Mouse (Mus musculus) layer of hippocampus, adult 2 months (tissue): ENCODE measurements around the gene Ephb3. TPM values are rescaled to one million over a fixed set of nuclear protein-coding genes. Genes with fewer than 3 reads are reported as not detected.

Source experiments
- DNase-seq, 2 experiments: peaks; one replicate each; pipeline ENCODE4 v3.0.0; 2022; ENCODE audit warnings: low spot score in 2 of 2
- H3K27ac ChIP-seq: fragments of 200-600 bp; 2 replicates; pipeline ENCODE4 v1.8.1; 2022
- H3K4me3 ChIP-seq: fragments of 200-600 bp; 2 replicates; pipeline ENCODE4 v1.8.1; 2022; ENCODE audit warnings: mild to moderate bottlenecking
- CTCF ChIP-seq: fragments of 200-600 bp; conservative IDR thresholded peaks from 2 replicates; pipeline ENCODE4 v1.8.1; 2022; ENCODE audit warnings: antibody characterized with exemption, mild to moderate bottlenecking, moderate library complexity
- total RNA-seq, 2 experiments: library from RNA; stranded (reverse); gene quantifications; 2 replicates each; pipeline ENCODE4 v1.2.3; 2021

The Ephb3 gene
- total RNA-seq, 2 experiments from 2014 or later, result 18.6 to 19.3 TPM

GRCm38 (mm10) chr16:21242946-21243345, 38.4 kb downstream of the Ephb3 start:
- DNase-seq, result no peak
- no peak overlapping the region for H3K27ac ChIP-seq
- no peak overlapping the region for H3K4me3 ChIP-seq
- no peak for TF ChIP-seq CTCF

GRCm38 (mm10) chr16:21244803-21245202, 40.2 kb downstream of the Ephb3 start:
- Histone ChIP-seq H3K27ac (no peak overlapping the region), H3K4me3 (no peak overlapping the region)
- no peak for DNase-seq
- TF ChIP-seq CTCF, result no peak

GRCm38 (mm10) chr16:21245387-21245786, 40.8 kb downstream of the Ephb3 start:
- TF ChIP-seq CTCF, result no peak
- no peak overlapping the region for H3K4me3 ChIP-seq

GRCm38 (mm10) chr16:21245931-21246390, 41.4 kb downstream of the Ephb3 start:
- H3K27ac ChIP-seq, result peak overlapping the region; percentile 52
- peak; percentile 80 to 86 for DNase-seq
- peak; percentile 92 for TF ChIP-seq CTCF
- peak overlapping the region; percentile 64 for H3K4me3 ChIP-seq

More at GRCm38 (mm10) chr16:21245387-21245786, 40.8 kb downstream of the Ephb3 start:
- no peak overlapping the region for H3K27ac ChIP-seq
- no peak for DNase-seq

GRCm38 (mm10) chr16:21246391-21247036, 42.0 kb downstream of the Ephb3 start:
- DNase-seq, result no peak
- Histone ChIP-seq H3K4me3 (peak overlapping the region; percentile 64), H3K27ac (peak overlapping the region; percentile 52)
- no peak for TF ChIP-seq CTCF

- no peak for TF ChIP-seq CTCF
- Histone ChIP-seq H3K4me3 (no peak overlapping the region), H3K27ac (no peak overlapping the region)
- no peak for DNase-seq
These were observed 42.5 kb downstream of the Ephb3 start for GRCm38 (mm10) chr16:21247037-21247432.

GRCm38 (mm10) chr16:21247871-21248712, 43.5 kb downstream of the Ephb3 start:
- no peak for TF ChIP-seq CTCF

GRCm38 (mm10) chr16:21248713-21249531, 44.4 kb downstream of the Ephb3 start:
- TF ChIP-seq CTCF, result peak; percentile 40
- no peak overlapping the region for H3K27ac ChIP-seq
- no peak for DNase-seq
- H3K4me3 ChIP-seq, result peak overlapping the region; percentile 43

More at GRCm38 (mm10) chr16:21247871-21248712, 43.5 kb downstream of the Ephb3 start:
- DNase-seq, result peak; percentile 28 to 30
- Histone ChIP-seq H3K4me3 (peak overlapping the region; percentile 43), H3K27ac (no peak overlapping the region)

GRCm38 (mm10) chr16:21252401-21252955, 47.9 kb downstream of the Ephb3 start:
- no peak for TF ChIP-seq CTCF
- no peak for DNase-seq
- Histone ChIP-seq H3K4me3 (no peak overlapping the region), H3K27ac (no peak overlapping the region)

GRCm38 (mm10) chr16:21255574-21256304, 51.2 kb downstream of the Ephb3 start:
- DNase-seq, result no peak

GRCm38 (mm10) chr16:21256514-21257305, 52.2 kb downstream of the Ephb3 start:
- H3K27ac ChIP-seq, result no peak overlapping the region
- DNase-seq, result no peak
- TF ChIP-seq CTCF, result no peak
- no peak overlapping the region for H3K4me3 ChIP-seq

More at GRCm38 (mm10) chr16:21255574-21256304, 51.2 kb downstream of the Ephb3 start:
- TF ChIP-seq CTCF, result no peak
- Histone ChIP-seq H3K4me3 (no peak overlapping the region), H3K27ac (no peak overlapping the region)
